Mouse (Mus musculus) kidney, embryonic 16.5 days (tissue): ENCODE results near the gene Otof. TPM values are rescaled to one million over a fixed set of nuclear protein-coding genes. Genes with fewer than 3 reads are reported as not detected.

Experiments
- ATAC-seq: fragments of 200-750 bp; cut with Nextera tagmentation; 2 replicates; pipeline ENCODE4 v1.8.0; 2017; ENCODE audit warnings: moderate TSS enrichment; ENCODE audit not compliant: low FRiP score, low TSS enrichment
- H3K27ac ChIP-seq: fragments of 300-500 bp; sonication (generic); 2 replicates; pipeline ENCODE4 v1.5.1; 2014; ENCODE audit warnings: low read length
- H3K27me3 ChIP-seq: fragments of 300-500 bp; sonication (generic); 2 replicates; pipeline ENCODE4 v1.6.1; 2014; ENCODE audit warnings: low read length, control low read depth, mixed read lengths; ENCODE audit not compliant: insufficient read depth
- H3K36me3 ChIP-seq: fragments of 300-500 bp; sonication (generic); 2 replicates; pipeline ENCODE4 v1.6.1; 2014; ENCODE audit warnings: low read length, control low read depth, mixed read lengths; ENCODE audit not compliant: insufficient read depth
- H3K4me1 ChIP-seq: fragments of 300-500 bp; sonication (generic); 2 replicates; pipeline ENCODE4 v1.6.1; 2014; ENCODE audit warnings: low read length, control low read depth, mixed read lengths; ENCODE audit not compliant: insufficient read depth
- H3K4me2 ChIP-seq: fragments of 300-500 bp; sonication (generic); replicated peaks from 2 replicates; pipeline ENCODE4 v1.6.1; 2014; ENCODE audit warnings: low read depth, low read length
- H3K4me3 ChIP-seq: fragments of 300-500 bp; sonication (generic); 2 replicates; pipeline ENCODE4 v1.5.1; 2014; ENCODE audit warnings: mild to moderate bottlenecking, low read length
- H3K9ac ChIP-seq: fragments of 300-500 bp; sonication (generic); replicated peaks from 2 replicates; pipeline ENCODE4 v1.6.1; 2014; ENCODE audit warnings: low read length
- H3K9me3 ChIP-seq: fragments of 300-500 bp; sonication (generic); 2 replicates; pipeline ENCODE4 v1.6.1; 2016; ENCODE audit warnings: low read length, control low read depth
- WGBS: fragments of 180-500 bp; shearing (Covaris S2); extraction: QIAGEN DNeasy Blood & Tissue Kit; methylation state at CpG from one replicate; pipeline ENCODE4 v1.1.7; 2014; 5-methylcytosine and 5-hydroxymethylcytosine counted together
- polyA plus RNA-seq: library from polyadenylated mRNA; unstranded; fragments of >200 nt; fragmentation: Nextera tagmentation; extraction: Ambion mirVana; gene quantifications from 2 replicates; pipeline ENCODE4 v1.2.1, GENCODE M21; 2015

Gene Otof
- polyA plus RNA-seq, 1 experiment from 2014 or later: 0.09 TPM

- no peaks in the 10 kb centered on the region for H3K27me3 ChIP-seq
- H3K4me1 ChIP-seq: no peaks in the 10 kb centered on the region
- H3K9ac ChIP-seq: no peak overlapping the region
- H3K36me3 ChIP-seq: no peaks in the 10 kb centered on the region
- no peak for ATAC-seq
- H3K4me3 ChIP-seq: no peak overlapping the region
- WGBS: 81% methylated on average over 14 of the region's 14 CpGs
- H3K27ac ChIP-seq: no peak overlapping the region
- H3K4me2 ChIP-seq: no peak overlapping the region
- H3K9me3 ChIP-seq: no peaks in the 10 kb centered on the region
Measured at GRCm38 (mm10) chr5:30355559-30356159, 106.1 kb downstream of the Otof start.

- WGBS: 66% methylated on average over 7 of the region's 7 CpGs
- no peak overlapping the region for H3K4me2 ChIP-seq
- H3K9me3 ChIP-seq: no peaks in the 10 kb centered on the region
- no peaks in the 10 kb centered on the region for H3K27me3 ChIP-seq
- no peak overlapping the region for H3K9ac ChIP-seq
- H3K4me1 ChIP-seq: no peaks in the 10 kb centered on the region
- H3K27ac ChIP-seq: no peak overlapping the region
- H3K4me3 ChIP-seq: no peak overlapping the region
- ATAC-seq: no peak
- H3K36me3 ChIP-seq: no peaks in the 10 kb centered on the region
Measured at GRCm38 (mm10) chr5:30355114-30355513, 106.6 kb downstream of the Otof start.

- Histone ChIP-seq H3K4me2 (no peak overlapping the region), H3K27ac (no peak overlapping the region), H3K36me3 (no peaks in the 10 kb centered on the region), H3K9ac (no peak overlapping the region), H3K4me3 (no peak overlapping the region), H3K4me1 (no peaks in the 10 kb centered on the region), H3K9me3 (no peaks in the 10 kb centered on the region), H3K27me3 (no peaks in the 10 kb centered on the region)
- no peak for ATAC-seq
- WGBS: 70% methylated on average over 3 of the region's 3 CpGs
Measured at GRCm38 (mm10) chr5:30353605-30354004, 108.1 kb downstream of the Otof start.

GRCm38 (mm10) chr5:30343886-30344285 lies 117.8 kb downstream of the Otof start:
- Histone ChIP-seq H3K27me3 (no peaks in the 10 kb centered on the region; the same call in 1 of the 2 replicates), H3K36me3 (no peaks in the 10 kb centered on the region), H3K4me1 (peaks cover 3% of the 10 kb centered on the region), H3K4me3 (no peak overlapping the region), H3K4me2 (no peak overlapping the region), H3K9ac (no peak overlapping the region), H3K27ac (no peak overlapping the region), H3K9me3 (no peaks in the 10 kb centered on the region)
- whole genome bisulfite sequencing: 56% methylated on average over 5 of the region's 5 CpGs
- no peak for ATAC-seq

GRCm38 (mm10) chr5:30343107-30343506 lies 118.6 kb downstream of the Otof start:
- ATAC-seq: peak; percentile 77; the same call in 1 of the 2 replicates

GRCm38 (mm10) chr5:30342601-30343015 lies 119.1 kb downstream of the Otof start:
- Histone ChIP-seq H3K4me3 (peak overlapping the region; percentile 30), H3K4me1 (peaks cover 3% of the 10 kb centered on the region), H3K36me3 (no peaks in the 10 kb centered on the region), H3K9ac (peak overlapping the region; percentile 24; the same call in 1 of the 2 replicates), H3K9me3 (no peaks in the 10 kb centered on the region), H3K27ac (no peak overlapping the region), H3K4me2 (peak overlapping the region; percentile 54), H3K27me3 (no peaks in the 10 kb centered on the region; the same call in 1 of the 2 replicates)
- WGBS: 10% methylated on average over 17 of the region's 17 CpGs
- peak; percentile 70; the same call in 1 of the 2 replicates for ATAC-seq

More at GRCm38 (mm10) chr5:30343107-30343506, 118.6 kb downstream of the Otof start:
- Histone ChIP-seq H3K36me3 (no peaks in the 10 kb centered on the region), H3K9ac (0 out of 2 replicates have a peak overlapping the region, but pooled peaks have one; percentile 24), H3K27ac (no peak overlapping the region), H3K4me3 (peak overlapping the region; percentile 30), H3K4me2 (peak overlapping the region; percentile 54), H3K9me3 (no peaks in the 10 kb centered on the region), H3K27me3 (no peaks in the 10 kb centered on the region; the same call in 1 of the 2 replicates), H3K4me1 (peaks cover 3% of the 10 kb centered on the region)
- 1% methylated on average over 9 of the region's 9 CpGs for WGBS

GRCm38 (mm10) chr5:30341601-30342365 lies 119.9 kb downstream of the Otof start:
- no peak overlapping the region for H3K4me3 ChIP-seq
- H3K9me3 ChIP-seq: no peaks in the 10 kb centered on the region
- no peak overlapping the region for H3K9ac ChIP-seq
- H3K36me3 ChIP-seq: no peaks in the 10 kb centered on the region
- H3K27me3 ChIP-seq: no peaks in the 10 kb centered on the region; the same call in 1 of the 2 replicates
- no peak overlapping the region for H3K4me2 ChIP-seq
- peaks cover 3% of the 10 kb centered on the region for H3K4me1 ChIP-seq
- no peak overlapping the region for H3K27ac ChIP-seq
- ATAC-seq: no peak
- 82% methylated on average over 11 of the region's 11 CpGs for WGBS

GRCm38 (mm10) chr5:30340815-30341214 lies 120.9 kb downstream of the Otof start:
- no peak overlapping the region for H3K27ac ChIP-seq
- no peak for ATAC-seq

More at GRCm38 (mm10) chr5:30340815-30341214, 120.9 kb downstream of the Otof start:
- Histone ChIP-seq H3K9me3 (no peaks in the 10 kb centered on the region), H3K27me3 (no peaks in the 10 kb centered on the region; the same call in 1 of the 2 replicates), H3K4me1 (peaks cover 3% of the 10 kb centered on the region), H3K4me2 (no peak overlapping the region), H3K4me3 (no peak overlapping the region), H3K9ac (no peak overlapping the region), H3K36me3 (no peaks in the 10 kb centered on the region)
- 85% methylated on average over 5 of the region's 5 CpGs for WGBS
